Mouse (Mus musculus) erythroblast, embryonic 14.5 days (primary cell): ENCODE measurements around the gene S100a13.

ENCODE experiments used
- GATA1 ChIP-seq: IDR thresholded peaks from 2 replicates; pipeline ENCODE4 v1.6.1; 2012; ENCODE audit warnings: low read length, inconsistent platforms, mixed read lengths
- TAL1 ChIP-seq: IDR thresholded peaks from 3 replicates; pipeline ENCODE4 v1.6.1; 2012; ENCODE audit warnings: low read length, inconsistent platforms, mixed read lengths

- TF ChIP-seq GATA1, result no peak
- no peak for TF ChIP-seq TAL1
These were observed 2.0 kb upstream of the S100a13 start for GRCm38 (mm10) chr3:90512276-90512675.
